Mouse (Mus musculus) heart, adult 9 months (tissue): ENCODE data around the gene Dlx4.

Source experiments
- DNase-seq, 2 experiments: peaks; one replicate each; pipeline ENCODE4 v3.0.0; 2022; ENCODE audit warnings: low spot score in 2 of 2

Gene Dlx4

DNA sequence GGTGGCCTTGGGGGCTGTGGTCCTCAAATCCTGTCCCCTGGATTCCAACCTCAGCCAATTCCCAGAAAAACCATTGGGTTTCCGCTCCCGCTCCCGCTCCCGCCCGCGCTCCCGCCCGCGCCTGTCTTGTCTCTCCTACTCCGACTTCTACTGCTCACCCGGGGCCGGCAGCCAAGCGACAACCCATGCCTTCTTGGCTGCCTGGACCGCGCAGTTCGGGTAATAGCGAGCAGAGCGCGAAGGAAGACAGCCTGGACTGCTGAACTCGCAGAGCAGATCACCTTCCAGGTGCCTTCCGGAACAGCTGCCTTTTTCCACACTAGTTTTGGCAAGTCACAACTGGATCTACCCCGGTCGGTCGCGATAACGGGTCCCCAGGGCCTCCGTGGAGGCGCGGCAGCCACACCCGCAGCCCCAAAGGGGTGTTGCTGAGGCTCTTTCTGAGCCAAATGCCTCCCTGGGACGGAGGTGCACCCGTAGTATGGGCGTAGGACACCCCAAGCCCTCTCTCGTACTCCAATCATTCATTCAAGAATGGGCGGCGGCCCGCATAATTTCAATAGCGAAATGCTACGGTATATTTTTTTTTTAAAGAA is 3.0 kb downstream of the Dlx4 start:
- DNase-seq: no peak

DNA sequence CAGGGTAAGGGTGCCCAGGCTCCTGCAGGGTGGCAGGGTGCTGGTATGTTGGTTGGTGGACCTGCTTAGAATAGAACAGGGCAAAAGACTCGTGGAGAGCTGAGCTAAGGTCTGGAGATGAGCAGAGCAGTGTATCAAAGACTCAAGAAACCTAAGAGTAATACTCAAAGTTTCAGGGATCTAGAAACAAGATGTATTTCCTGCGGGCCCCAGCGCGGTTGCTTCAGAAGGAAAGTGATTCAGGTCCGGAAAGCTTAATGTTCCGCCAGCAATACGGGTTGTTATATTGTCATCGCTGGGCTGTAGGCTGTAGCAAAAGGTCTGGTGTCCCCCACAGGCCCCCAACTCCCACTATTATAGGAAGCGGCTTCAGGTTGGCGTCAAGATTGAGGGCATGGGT is 3.8 kb downstream of the Dlx4 start:
- DNase-seq: no peak

GRCm38 (mm10) chr11:95139871-95140270 is 6.2 kb downstream of the Dlx4 start:
- DNase-seq: no peak

DNA sequence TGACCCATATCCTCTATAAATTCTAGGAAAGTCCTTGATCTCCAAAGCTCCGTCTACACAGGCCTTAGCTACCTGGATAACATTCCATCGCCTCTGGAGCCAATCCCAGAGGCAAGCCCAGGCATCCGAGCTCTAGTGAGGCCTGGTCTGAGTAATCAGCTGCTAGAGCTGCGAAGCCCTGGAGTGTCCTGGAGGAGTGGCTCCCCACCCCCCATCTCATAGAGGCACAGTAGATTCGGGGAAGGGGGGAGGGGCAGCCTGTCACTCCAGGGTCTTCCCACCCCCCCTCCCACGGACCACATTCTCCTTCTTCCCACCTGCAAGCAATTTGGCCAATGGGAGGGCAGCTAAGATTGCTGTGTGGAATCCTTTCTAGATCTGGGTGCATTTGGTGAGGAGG is 8.8 kb downstream of the Dlx4 start:
- DNase-seq: no peak

DNA sequence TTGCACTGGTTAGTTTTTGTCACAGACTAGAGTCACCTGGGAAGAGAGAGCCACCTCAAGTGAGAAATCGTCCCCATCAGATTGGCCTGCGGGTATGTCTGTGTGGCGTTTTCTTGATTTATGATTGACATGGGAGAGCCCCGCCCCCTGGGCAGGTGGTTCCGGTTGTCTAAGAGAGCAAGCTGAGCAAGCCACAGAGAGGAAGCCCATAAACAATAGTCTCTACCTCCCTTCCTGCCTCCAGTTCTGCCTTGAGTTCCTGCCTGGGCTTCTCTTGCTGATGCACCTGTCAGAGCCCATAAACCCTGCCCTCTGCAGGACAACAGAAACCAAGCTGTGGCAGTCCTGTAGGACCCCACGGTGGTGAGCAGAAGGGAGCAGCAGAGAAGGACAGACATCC is 12.7 kb downstream of the Dlx4 start:
- no peak for DNase-seq

GRCm38 (mm10) chr11:95130668-95131252 is 15.3 kb downstream of the Dlx4 start:
- DNase-seq: no peak

- DNase-seq: no peak
These were observed 17.7 kb downstream of the Dlx4 start for GRCm38 (mm10) chr11:95128359-95128758.

- DNase-seq: no peak
These were observed 19.5 kb downstream of the Dlx4 start for GRCm38 (mm10) chr11:95126272-95127245.

- no peak for DNase-seq
These were observed 20.6 kb downstream of the Dlx4 start for GRCm38 (mm10) chr11:95125366-95125948.

DNA sequence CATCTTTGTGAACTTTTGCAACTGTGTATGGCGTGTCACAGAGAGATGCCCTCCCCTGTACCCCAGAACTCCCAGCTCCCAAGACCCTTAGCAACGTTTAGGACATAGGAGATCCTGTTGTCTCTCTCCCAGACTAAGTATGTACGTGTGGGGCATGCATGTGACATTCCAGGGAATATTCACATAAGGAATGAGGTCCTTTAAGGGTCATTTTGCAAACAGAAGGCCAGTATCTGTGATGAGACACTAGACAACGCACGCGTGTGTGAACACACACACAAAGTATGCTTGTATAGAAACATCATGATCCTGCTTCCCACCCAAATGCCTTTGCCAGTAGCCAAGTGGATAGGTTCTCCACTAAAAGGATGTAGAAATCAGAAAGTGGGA is 24.0 kb downstream of the Dlx4 start:
- no peak for DNase-seq

- no peak for DNase-seq
These were observed 24.6 kb downstream of the Dlx4 start for GRCm38 (mm10) chr11:95121161-95122099.

- no peak for DNase-seq
These were observed 25.4 kb downstream of the Dlx4 start for GRCm38 (mm10) chr11:95120633-95121020.

DNA sequence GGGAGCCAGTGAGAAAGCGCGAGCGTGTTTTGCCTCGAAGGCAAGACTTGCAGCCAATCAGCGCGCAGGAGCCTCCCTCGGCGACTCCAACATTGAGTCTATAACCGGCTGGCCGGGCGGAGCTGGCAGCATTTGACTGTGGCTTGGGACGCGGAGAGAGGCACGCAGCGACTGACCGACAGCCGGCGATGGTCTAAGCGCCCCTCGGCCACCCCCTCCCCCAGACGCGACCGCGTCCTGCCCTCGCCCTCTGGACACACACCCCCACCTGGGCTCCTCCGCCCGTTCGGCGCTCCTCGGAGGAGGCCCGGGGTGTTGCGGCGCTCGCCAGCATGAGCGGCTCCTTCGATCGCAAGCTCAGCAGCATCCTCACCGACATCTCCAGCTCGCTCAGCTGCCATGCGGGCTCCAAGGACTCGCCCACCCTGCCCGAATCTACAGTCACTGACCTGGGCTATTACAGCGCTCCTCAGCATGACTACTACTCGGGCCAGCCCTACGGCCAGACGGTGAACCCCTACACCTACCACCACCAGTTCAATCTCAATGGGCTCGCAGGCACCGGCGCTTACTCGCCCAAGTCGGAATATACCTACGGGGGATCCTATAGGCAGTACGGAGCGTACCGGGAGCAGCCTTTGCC is 26.0 kb downstream of the Dlx4 start, which contains the start of gene Dlx3:
Gene Dlx3 (plus strand): TSS at position 130 of the 643 bp plus-strand sequence.
- DNase-seq: no peak

- DNase-seq: peak in 1 of 2 experiments; percentile 47
These were observed 27.6 kb downstream of the Dlx4 start for GRCm38 (mm10) chr11:95118505-95118904.

GRCm38 (mm10) chr11:95117030-95117429 is 29.0 kb downstream of the Dlx4 start:
- DNase-seq: peak; percentile 36 to 73

DNA sequence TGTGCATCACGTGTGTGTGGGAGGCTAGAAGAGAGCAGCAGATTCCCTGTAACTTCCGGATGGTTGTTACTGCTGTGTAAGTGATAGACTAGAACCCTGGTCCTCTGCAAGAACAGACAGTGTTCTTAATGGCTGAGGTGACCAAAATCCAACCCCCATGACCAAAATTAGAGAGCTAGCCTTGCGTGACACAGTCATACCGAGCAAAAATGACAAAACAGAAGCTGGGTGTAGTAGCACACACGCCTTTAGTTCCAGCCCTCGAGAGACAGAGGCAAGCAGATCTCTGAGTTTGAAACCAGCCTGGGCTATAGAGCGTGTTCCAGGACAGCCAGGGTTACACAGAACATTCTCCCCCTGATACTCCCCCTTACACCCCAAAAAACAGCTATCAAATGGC is 36.0 kb downstream of the Dlx4 start:
- no peak for DNase-seq

- no peak for DNase-seq
These were observed 37.1 kb downstream of the Dlx4 start for GRCm38 (mm10) chr11:95109000-95109399.

- DNase-seq: peak; percentile 44 to 68
These were observed 39.4 kb downstream of the Dlx4 start for GRCm38 (mm10) chr11:95106440-95107236.

DNA sequence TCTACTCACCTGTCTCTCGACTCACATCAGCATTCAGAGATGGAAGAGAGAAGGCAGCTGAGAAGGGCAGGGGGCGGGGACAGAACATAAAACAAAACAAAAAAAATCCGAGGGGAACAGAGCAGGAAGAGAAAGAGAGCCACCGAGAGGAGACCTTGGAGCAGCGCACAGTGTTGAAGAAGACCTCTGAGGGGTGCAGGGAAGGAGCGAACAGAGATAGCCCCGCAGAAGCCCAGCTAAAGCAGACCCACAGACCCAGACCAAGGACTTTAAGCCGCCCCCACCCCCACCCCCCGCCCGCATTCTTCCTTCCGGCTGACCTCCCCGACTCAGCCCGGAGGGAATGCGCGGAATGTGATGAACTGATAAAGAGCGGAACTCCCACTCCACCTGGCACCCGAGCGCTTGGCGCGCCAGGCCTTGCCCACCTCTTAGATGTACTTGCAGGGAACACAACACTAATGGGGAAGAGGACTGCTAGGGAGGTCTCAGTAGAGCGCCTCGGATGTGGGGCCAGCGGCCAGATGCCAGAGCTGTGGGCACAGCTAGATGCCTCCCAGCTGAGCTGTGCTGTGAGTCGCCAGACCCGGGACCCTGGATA is 40.7 kb downstream of the Dlx4 start:
- no peak for DNase-seq
